Mouse (Mus musculus) 3T3-L1 (cell line): ENCODE data around the gene Spata25.
A peak's percentile ranks its signal among the peaks of the same experiment; 100 is the strongest.
"Not testable (repeated sequence)": the region's sequence is repeated elsewhere in the genome, so short reads cannot be mapped to it uniquely, and the experiment has no call there.

Source experiments
- DNase-seq: peaks from one replicate; pipeline ENCODE4 v3.0.0-alpha.2; 2015; ENCODE audit warnings: low read depth, low spot score

Spata25 gene

GRCm38 (mm10) chr2:164855572-164855971, 27.2 kb upstream of the Spata25 start:
- not testable (repeated sequence) for DNase-seq

GRCm38 (mm10) chr2:164850061-164850460, 21.7 kb upstream of the Spata25 start:
- no peak for DNase-seq

GRCm38 (mm10) chr2:164845782-164846181, 17.4 kb upstream of the Spata25 start:
- DNase-seq = peak; percentile 36

GRCm38 (mm10) chr2:164835164-164835563, 6.8 kb upstream of the Spata25 start:
- DNase-seq = no peak

- DNase-seq = peak; percentile 72
These were observed 6.2 kb upstream of the Spata25 start for GRCm38 (mm10) chr2:164834531-164834930.

- peak; percentile 98 for DNase-seq
These were observed 5.1 kb upstream of the Spata25 start, which contains the start of gene Neurl2 for GRCm38 (mm10) chr2:164833314-164833959. Gene Neurl2, minus strand, starts transcription at chr2:164833456.

GRCm38 (mm10) chr2:164832748-164833301, 4.5 kb upstream of the Spata25 start, which contains the start of gene Ctsa:
Gene Ctsa, plus strand, starts transcription at chr2:164832873.
- peak; percentile 90 for DNase-seq

GRCm38 (mm10) chr2:164832032-164832747, 3.9 kb upstream of the Spata25 start:
- peak; percentile 55 for DNase-seq

GRCm38 (mm10) chr2:164831029-164831428, 2.7 kb upstream of the Spata25 start:
- no peak for DNase-seq

- DNase-seq = peak; percentile 44
These were observed 753 bp upstream of the Spata25 start for GRCm38 (mm10) chr2:164829090-164829489.

- no peak for DNase-seq
These were observed 1.0 kb downstream of the Spata25 start for GRCm38 (mm10) chr2:164827146-164827850.

- DNase-seq = no peak
These were observed 2.8 kb downstream of the Spata25 start for GRCm38 (mm10) chr2:164825521-164825920.

- DNase-seq = no peak
These were observed 4.4 kb downstream of the Spata25 start for GRCm38 (mm10) chr2:164823969-164824368.

GRCm38 (mm10) chr2:164823181-164823585, 5.2 kb downstream of the Spata25 start:
- DNase-seq = peak; percentile 81

- DNase-seq = peak; percentile 100
These were observed 5.6 kb downstream of the Spata25 start, which contains the start of gene Zswim1 for GRCm38 (mm10) chr2:164822636-164823165. Gene Zswim1, plus strand, starts transcription at chr2:164822686.

- DNase-seq = no peak
These were observed 7.3 kb downstream of the Spata25 start for GRCm38 (mm10) chr2:164821060-164821459.

- DNase-seq = peak; percentile 55
These were observed 10.6 kb downstream of the Spata25 start for GRCm38 (mm10) chr2:164817703-164818102.

GRCm38 (mm10) chr2:164817206-164817605, 11.1 kb downstream of the Spata25 start:
- DNase-seq = peak; percentile 32

GRCm38 (mm10) chr2:164815821-164816220, 12.5 kb downstream of the Spata25 start:
- DNase-seq = no peak

- DNase-seq = no peak
These were observed 13.0 kb downstream of the Spata25 start for GRCm38 (mm10) chr2:164815348-164815747.

GRCm38 (mm10) chr2:164813557-164813956, 14.8 kb downstream of the Spata25 start:
- no peak for DNase-seq

GRCm38 (mm10) chr2:164806614-164807013, 21.7 kb downstream of the Spata25 start:
- no peak for DNase-seq
